Mouse (Mus musculus): ENCODE data around the gene Meiob.

Meiob gene

DNA sequence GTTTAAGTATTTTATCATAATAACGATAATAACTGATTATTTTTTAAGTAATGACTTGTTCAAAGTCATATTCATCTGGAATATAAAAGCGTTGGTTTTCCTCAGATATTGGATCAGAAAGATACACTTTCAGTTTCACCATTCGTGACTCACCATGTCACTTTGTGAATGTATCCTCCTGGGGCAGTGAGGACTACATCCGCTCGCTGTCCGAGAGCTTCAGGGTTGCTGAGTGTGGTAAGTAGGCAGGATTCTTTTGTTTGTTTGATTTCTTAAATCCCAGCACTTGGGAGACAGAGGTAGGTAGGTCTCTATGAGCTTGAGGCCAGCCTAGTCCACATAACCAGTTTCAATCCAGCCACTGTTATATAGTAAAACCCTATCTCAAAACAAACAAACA, 14.1 kb downstream of the Meiob start:
- in situ Hi-C loops (cut with MboI, MseI) = no loop called here

DNA sequence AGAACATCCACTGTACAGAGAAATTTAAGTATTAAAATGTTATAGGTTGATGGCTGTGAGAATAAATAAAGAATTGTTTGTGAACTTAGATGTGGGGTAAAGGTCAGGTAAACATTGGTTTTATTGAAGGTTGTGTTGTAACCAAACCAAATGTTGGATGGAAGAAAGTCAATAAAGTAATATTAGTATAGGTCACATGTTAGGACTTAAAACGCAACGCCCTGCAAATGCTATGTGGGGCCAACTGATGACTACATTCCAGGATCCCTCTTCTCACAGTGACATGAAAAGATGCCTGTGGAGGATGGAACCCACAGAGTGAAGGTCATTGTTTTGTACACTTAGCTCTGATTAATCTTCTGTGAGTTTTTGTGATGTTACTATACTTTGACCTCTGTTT, 15.4 kb downstream of the Meiob start:
- in situ Hi-C loops (cut with MboI, MseI) = no loop called here

- in situ Hi-C loops (cut with MboI, MseI) = no loop called here
Observed at GRCm38 (mm10) chr17:24821351-24822280, 17.5 kb downstream of the Meiob start.

GRCm38 (mm10) chr17:24839842-24840241, 35.8 kb downstream of the Meiob start, which contains the start of gene Hagh:
Gene Hagh (plus strand): TSS chr17:24840143.
- in situ Hi-C loops (cut with MboI, MseI) = loop anchor here in 1 of 2 experiments (5.0 kb wide), 1 partner anchor 42 kb away; no protein-coding TSS in a partner anchor

DNA sequence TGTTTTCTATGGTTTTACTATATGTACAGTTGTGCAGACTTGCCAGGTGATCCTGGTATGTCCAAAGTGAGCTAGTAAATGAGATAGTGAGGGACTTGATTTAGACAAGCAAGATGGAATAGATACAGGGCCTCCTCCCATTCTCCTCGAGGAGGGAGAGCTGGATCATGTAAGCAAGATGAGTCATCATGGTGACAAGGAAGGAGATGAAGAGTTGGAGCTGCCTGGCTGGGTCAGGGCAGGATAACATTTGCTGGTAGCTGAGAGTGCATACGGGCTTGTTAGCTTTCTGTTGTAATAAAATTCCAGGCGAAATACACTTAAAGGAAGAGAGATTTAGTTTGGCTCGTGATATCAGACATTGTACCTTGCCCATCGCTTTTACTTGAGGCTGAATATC, 36.3 kb downstream of the Meiob start:
- in situ Hi-C loops (cut with MboI, MseI) = loop anchor here in 1 of 2 experiments (5.0 kb wide), 1 partner anchor 42 kb away; no protein-coding TSS in a partner anchor

- in situ Hi-C loops (cut with MboI, MseI) = loop anchor here in 1 of 2 experiments (5.0 kb wide), 1 partner anchor 41 kb away; no protein-coding TSS in a partner anchor
Observed at GRCm38 (mm10) chr17:24841133-24841532, 37.0 kb downstream of the Meiob start.

DNA sequence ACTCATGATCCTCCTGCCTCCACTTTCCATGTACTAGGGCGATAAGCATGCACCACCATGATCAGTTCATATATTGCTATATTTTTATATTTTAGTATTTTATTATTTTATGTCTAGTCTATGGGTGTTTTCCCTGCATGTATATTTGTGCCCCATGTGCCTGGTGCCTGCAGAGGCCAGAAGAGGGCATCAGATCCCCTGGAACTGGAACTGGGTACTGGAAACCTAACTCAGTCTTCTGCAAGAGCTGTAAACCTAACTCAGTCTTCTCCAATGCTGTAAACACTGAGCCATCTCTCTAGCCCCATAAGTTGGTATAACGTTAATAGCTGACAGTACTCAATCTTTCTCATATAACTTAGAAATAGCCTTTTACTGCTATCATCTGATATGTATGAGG, 38.5 kb downstream of the Meiob start:
- in situ Hi-C loops (cut with MboI, MseI) = loop anchor here in 1 of 2 experiments (5.0 kb wide), 1 partner anchor 40 kb away; no protein-coding TSS in a partner anchor

DNA sequence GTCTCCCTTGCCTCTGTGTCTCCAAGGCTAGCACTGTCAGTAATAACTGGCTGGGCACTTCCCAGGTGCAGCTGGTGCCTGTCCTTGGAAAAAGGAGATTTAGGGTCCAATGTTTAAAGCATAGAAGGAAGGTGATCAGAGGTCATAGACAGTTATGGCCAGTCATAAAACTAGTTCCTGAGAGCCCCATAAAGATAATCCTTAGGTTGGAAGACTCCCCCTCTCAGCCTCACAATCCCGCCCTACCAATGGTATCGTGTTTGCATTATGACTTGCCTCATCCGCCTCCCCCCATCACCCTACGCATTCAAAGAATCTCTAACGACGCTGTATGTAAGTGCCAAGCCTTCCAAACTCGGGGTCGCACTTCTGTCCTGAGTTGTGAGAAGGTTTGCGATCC, 40.4 kb downstream of the Meiob start:
- in situ Hi-C loops (cut with MboI, MseI) = loop anchor here in 1 of 2 experiments (5.0 kb wide), 1 partner anchor 38 kb away; no protein-coding TSS in a partner anchor

GRCm38 (mm10) chr17:24847386-24847785, 43.3 kb downstream of the Meiob start:
- in situ Hi-C loops (cut with MboI, MseI) = no loop called here

DNA sequence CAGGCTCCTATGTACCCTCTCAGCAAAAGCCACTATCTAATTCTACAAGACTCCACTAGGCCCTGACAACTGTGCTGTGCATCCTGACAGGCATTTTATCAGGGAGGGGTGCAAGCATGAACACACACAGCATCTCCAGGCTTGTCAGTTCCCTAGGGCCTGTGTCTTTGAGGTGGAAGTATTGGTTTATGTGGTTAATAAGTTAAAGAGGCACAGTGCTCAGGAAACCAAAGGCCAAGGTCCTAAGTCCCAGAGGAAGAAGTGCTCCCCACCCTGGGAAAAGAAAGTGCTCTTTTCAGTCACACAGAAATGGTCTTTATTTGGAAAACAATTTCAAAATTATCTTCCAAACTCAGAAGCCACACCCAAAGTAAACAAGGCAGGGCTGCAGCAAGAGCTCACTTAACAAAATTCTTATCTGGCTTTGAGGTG, 44.5 kb downstream of the Meiob start:
- in situ Hi-C loops (cut with MboI, MseI) = no loop called here

- in situ Hi-C loops (cut with MboI, MseI) = loop anchor here in 1 of 2 experiments (10.0 kb wide), 1 partner anchor 1555 kb away; no protein-coding TSS in a partner anchor
Observed at GRCm38 (mm10) chr17:24849733-24850064, 45.6 kb downstream of the Meiob start.

DNA sequence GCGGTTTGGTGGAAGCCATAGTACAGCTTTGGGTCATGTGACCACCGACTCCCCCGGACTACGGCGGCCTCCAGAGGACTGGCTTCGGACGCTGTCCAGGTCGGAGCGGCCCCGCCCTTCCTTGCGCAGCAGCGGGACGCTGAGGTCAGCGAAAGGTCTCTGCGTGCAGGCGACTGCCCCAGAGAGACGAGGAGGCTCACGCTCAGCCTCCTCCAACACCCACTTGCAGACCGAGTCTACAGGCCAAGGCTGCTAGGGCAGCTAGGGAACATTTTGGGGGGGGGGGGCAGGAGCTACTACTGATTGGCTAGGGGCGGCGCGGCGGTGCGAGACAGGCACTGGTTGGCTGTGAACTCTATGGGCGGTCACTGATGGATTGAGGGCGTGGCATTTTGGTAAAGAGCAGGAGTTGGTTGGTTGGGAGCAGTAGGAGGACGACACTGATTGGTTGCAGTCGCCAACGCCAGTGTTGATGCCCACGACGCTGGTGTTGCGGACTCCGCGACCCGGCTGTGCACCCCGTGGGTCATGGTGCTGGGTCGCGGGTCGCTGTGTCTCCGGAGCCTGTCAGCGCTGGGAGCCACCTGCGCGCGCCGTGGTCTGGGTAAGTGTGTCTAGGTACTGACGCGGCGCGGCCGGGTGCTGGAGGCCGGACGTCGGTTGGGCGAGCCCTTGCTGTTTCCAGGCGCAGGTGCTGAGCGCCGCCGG, 46.1 kb downstream of the Meiob start, which contains the start of gene Fahd1:
Gene Fahd1, minus strand, starts transcription at position 300 of the 708 bp plus-strand sequence.
- in situ Hi-C loops (cut with MboI, MseI) = loop anchor here in 1 of 2 experiments (10.0 kb wide), 1 partner anchor 1555 kb away; no protein-coding TSS in a partner anchor

GRCm38 (mm10) chr17:24850773-24851127, 46.7 kb downstream of the Meiob start:
- in situ Hi-C loops (cut with MboI, MseI) = loop anchor here in 1 of 2 experiments (10.0 kb wide), 1 partner anchor 1554 kb away; no protein-coding TSS in a partner anchor

- in situ Hi-C loops (cut with MboI, MseI) = loop anchor here in 1 of 2 experiments (10.0 kb wide), 1 partner anchor 1553 kb away; no protein-coding TSS in a partner anchor
Observed at GRCm38 (mm10) chr17:24851381-24852125, 47.5 kb downstream of the Meiob start.

DNA sequence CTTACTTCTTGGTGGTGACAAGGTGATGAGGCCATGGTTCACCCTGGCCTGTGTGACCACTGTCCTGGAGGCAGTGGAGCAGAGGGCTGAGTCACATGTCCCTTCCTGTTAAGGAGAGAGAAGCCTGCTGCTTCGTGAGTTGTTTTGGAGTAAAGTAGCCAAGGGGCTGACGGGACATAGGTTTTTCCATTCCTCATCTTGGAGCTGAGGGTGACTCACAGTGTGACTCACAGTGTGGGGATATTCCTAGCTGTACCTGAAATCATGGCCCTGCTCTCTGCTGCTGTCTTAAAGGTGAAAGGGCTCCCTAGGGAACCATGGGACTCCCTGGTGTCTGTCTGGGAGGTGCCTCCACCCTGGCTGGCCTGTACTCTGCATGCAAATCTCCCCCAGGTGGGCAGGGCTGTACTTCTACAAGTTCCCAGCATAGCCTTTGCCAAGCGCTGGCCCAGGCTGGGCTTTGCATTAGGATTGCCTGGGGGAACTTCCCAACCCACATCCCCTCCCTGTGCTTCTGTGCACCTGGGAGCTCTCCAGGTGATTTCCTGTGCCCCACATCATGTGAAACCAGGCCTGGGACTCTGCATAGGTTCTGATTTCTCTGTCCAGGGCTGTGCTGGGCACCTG, 51.9 kb downstream of the Meiob start:
- in situ Hi-C loops (cut with MboI, MseI) = loop anchor here in 1 of 2 experiments (10.0 kb wide), 1 partner anchor 1549 kb away; no protein-coding TSS in a partner anchor

GRCm38 (mm10) chr17:24856589-24856988, 52.5 kb downstream of the Meiob start:
- in situ Hi-C loops (cut with MboI, MseI) = loop anchor here in 1 of 2 experiments (10.0 kb wide), 1 partner anchor 1548 kb away; no protein-coding TSS in a partner anchor

- in situ Hi-C loops (cut with MboI, MseI) = loop anchor here in 1 of 2 experiments (10.0 kb wide), 1 partner anchor 1547 kb away; no protein-coding TSS in a partner anchor
Observed at GRCm38 (mm10) chr17:24857831-24858470, 53.9 kb downstream of the Meiob start.

GRCm38 (mm10) chr17:24858967-24859366, 54.9 kb downstream of the Meiob start:
- in situ Hi-C loops (cut with MboI, MseI) = loop anchor here in 1 of 2 experiments (10.0 kb wide), 1 partner anchor 1546 kb away; no protein-coding TSS in a partner anchor

GRCm38 (mm10) chr17:24860076-24860475, 56.0 kb downstream of the Meiob start:
- in situ Hi-C loops (cut with MboI, MseI) = no loop called here

DNA sequence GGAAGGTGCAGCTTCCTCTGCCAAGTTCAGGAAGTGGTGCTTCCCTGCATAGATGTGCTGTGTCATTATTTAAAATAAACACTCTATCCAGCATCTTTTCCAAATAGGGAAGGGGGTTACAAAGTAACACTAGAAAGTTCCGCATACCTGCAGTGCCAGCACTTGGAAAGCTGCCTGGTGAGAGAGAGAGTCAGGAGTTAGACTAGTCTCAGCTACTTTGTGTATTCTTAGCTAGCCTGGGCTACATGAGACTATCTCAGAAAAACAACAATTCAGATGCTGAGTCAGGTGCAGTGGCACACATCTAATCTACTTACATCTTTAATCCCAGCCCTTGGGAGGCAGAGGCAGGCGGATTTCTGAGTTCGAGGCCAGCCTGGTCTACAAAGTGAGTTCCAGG, 57.7 kb downstream of the Meiob start:
- in situ Hi-C loops (cut with MboI, MseI) = no loop called here
